Mouse (Mus musculus) kidney, postnatal 0 days (tissue): ENCODE data around the gene Lrrc20. TPM values are rescaled to one million over a fixed set of nuclear protein-coding genes. Genes with fewer than 3 reads are reported as not detected.
A peak's percentile ranks its signal among the peaks of the same experiment; 100 is the strongest.

Source experiments
- ATAC-seq: fragments of 200-750 bp; cut with Nextera tagmentation; replicated peaks from 2 replicates; pipeline ENCODE4 v1.8.0; 2017; ENCODE audit warnings: low read depth, moderate number of reproducible peaks, moderate TSS enrichment, moderate library complexity; ENCODE audit not compliant: low FRiP score
- DNase-seq: peaks from one replicate; pipeline ENCODE4 v3.0.0-alpha.2; 2016; ENCODE audit warnings: low spot score
- H3K27ac ChIP-seq: fragments of 300-500 bp; sonication (generic); 2 replicates; pipeline ENCODE4 v1.5.1; 2014; ENCODE audit warnings: mild to moderate bottlenecking
- H3K27me3 ChIP-seq: fragments of 300-500 bp; sonication (generic); 2 replicates; pipeline ENCODE4 v1.6.1; 2014; ENCODE audit warnings: low read length, mixed read lengths; ENCODE audit not compliant: insufficient read depth
- H3K36me3 ChIP-seq: fragments of 300-500 bp; sonication (generic); 2 replicates; pipeline ENCODE4 v1.6.1; 2014; ENCODE audit warnings: low read length, mixed read lengths; ENCODE audit not compliant: insufficient read depth
- H3K4me1 ChIP-seq: fragments of 300-500 bp; sonication (generic); replicated peaks from 2 replicates; pipeline ENCODE4 v1.6.1; 2014; ENCODE audit warnings: antibody characterized with exemption, low read length, mixed read lengths; ENCODE audit not compliant: insufficient read depth
- H3K4me2 ChIP-seq: fragments of 300-500 bp; sonication (generic); 2 replicates; pipeline ENCODE4 v1.6.1; 2014; ENCODE audit warnings: mild to moderate bottlenecking, low read length, moderate library complexity, mixed read lengths
- H3K4me3 ChIP-seq: fragments of 300-500 bp; sonication (generic); replicated peaks from 2 replicates; pipeline ENCODE4 v1.5.1; 2014; ENCODE audit warnings: low read depth, low read length
- H3K9ac ChIP-seq: fragments of 300-500 bp; sonication (generic); 2 replicates; pipeline ENCODE4 v1.6.1; 2014; ENCODE audit warnings: low read depth, low read length
- H3K9me3 ChIP-seq: fragments of 300-500 bp; sonication (generic); replicated peaks from 2 replicates; pipeline ENCODE4 v1.6.1; 2016; ENCODE audit warnings: low read length, inconsistent platforms, mixed read lengths
- CTCF ChIP-seq: IDR thresholded peaks from 2 replicates; pipeline ENCODE4 v1.5.1; 2016; ENCODE audit warnings: antibody characterized with exemption, low read depth, mild to moderate bottlenecking, moderate library complexity
- WGBS: fragments of 180-500 bp; shearing (Covaris S2); extraction: QIAGEN DNeasy Blood & Tissue Kit; methylation state at CpG from one replicate; pipeline ENCODE4 v1.1.7; 2014; 5-methylcytosine and 5-hydroxymethylcytosine counted together
- polyA plus RNA-seq: library from polyadenylated mRNA; unstranded; fragments of >200 nt; fragmentation: Nextera tagmentation; extraction: Ambion mirVana; gene quantifications from 2 replicates; pipeline ENCODE4 v1.2.1, GENCODE M21; 2015

Gene Lrrc20
- polyA plus RNA-seq, 1 experiment from 2014 or later = 5.7 TPM

- H3K4me1 ChIP-seq = no peaks in the 10 kb centered on the region
Measured at GRCm38 (mm10) chr10:61564408-61564807, 88.8 kb downstream of the Lrrc20 start.

GRCm38 (mm10) chr10:61570181-61570580 is 94.6 kb downstream of the Lrrc20 start:
- Histone ChIP-seq H3K4me3 (no peak overlapping the region), H3K9me3 (no peaks in the 10 kb centered on the region), H3K9ac (no peak overlapping the region), H3K36me3 (no peaks in the 10 kb centered on the region), H3K4me1 (no peaks in the 10 kb centered on the region), H3K4me2 (no peak overlapping the region), H3K27me3 (no peaks in the 10 kb centered on the region), H3K27ac (no peak overlapping the region)
- ATAC-seq (no peak), DNase-seq (no peak)
- no peak for TF ChIP-seq CTCF
- 49% methylated on average over 10 of the region's 10 CpGs for WGBS

More at GRCm38 (mm10) chr10:61564408-61564807, 88.8 kb downstream of the Lrrc20 start:
- ATAC-seq (no peak), DNase-seq (no peak)
- no peaks in the 10 kb centered on the region for H3K27me3 ChIP-seq
- H3K36me3 ChIP-seq = no peaks in the 10 kb centered on the region
- TF ChIP-seq CTCF = no peak
- H3K4me2 ChIP-seq = no peak overlapping the region
- no peak overlapping the region for H3K27ac ChIP-seq
- no peak overlapping the region for H3K9ac ChIP-seq
- no peak overlapping the region for H3K4me3 ChIP-seq
- 82% methylated on average over 4 of the region's 4 CpGs for WGBS
- H3K9me3 ChIP-seq = no peaks in the 10 kb centered on the region

DNA sequence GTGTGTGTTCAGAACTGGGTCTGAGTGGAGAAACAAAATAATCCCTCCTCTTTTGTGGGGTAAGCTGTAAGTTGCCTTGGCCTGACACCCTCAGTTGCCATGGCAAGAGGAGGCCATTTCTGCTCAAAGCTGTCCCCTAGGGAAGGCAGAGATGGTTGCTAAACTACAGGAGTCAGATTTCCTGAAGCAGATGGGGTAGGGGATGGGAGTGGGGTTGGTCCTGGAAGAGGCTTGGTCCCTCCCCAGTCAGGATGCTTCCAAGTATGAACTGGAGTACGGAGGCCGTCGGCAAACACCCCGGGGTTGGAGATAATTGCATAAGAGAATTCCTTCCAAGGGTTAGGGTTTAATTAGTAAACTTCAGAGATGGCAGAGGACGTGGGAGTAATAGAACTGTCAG is 96.5 kb downstream of the Lrrc20 start:
- Histone ChIP-seq H3K9me3 (no peaks in the 10 kb centered on the region), H3K36me3 (no peaks in the 10 kb centered on the region), H3K27ac (no peak overlapping the region), H3K4me2 (no peak overlapping the region), H3K4me3 (no peak overlapping the region), H3K9ac (no peak overlapping the region), H3K27me3 (no peaks in the 10 kb centered on the region), H3K4me1 (no peaks in the 10 kb centered on the region)
- no peak for TF ChIP-seq CTCF
- WGBS = 31% methylated on average over 5 of the region's 5 CpGs
- no peak for ATAC-seq
- DNase-seq = peak; percentile 15

DNA sequence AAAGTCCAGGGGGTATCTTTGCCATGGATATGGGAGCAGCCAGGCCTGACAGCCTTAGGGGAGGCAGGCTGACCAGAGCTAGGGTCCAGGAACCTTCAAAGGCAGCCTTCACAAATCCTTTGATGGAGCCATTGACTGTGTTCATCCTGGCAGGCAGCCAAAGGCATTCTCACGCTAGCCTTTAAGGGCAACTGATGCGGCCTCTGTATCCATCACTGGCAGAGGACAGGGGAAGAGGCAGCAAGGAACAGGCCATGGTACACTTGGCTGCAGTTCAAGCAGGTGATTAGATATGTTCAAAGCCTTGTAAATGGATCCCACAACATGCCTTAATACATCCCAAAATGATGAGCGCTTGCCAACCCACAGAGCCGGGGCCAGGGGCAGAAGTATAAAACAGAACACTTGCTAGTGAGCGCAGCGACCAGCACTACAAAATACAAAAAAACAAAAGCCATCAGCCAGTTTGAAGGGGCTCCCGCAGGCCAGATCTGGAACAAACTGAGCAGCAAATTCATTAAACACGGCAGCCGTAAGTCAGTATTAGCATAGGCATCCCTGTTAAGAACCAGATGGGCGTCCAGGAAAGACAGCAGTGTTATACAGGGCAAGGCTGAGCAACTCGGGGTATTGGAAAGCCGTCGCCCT is 100.6 kb downstream of the Lrrc20 start:
- Histone ChIP-seq H3K27ac (no peak overlapping the region), H3K4me1 (no peaks in the 10 kb centered on the region), H3K9me3 (no peaks in the 10 kb centered on the region), H3K4me2 (no peak overlapping the region), H3K36me3 (no peaks in the 10 kb centered on the region), H3K9ac (no peak overlapping the region), H3K4me3 (no peak overlapping the region), H3K27me3 (no peaks in the 10 kb centered on the region)
- no peak for TF ChIP-seq CTCF
- no peak for ATAC-seq
- 67% methylated on average over 13 of the region's 13 CpGs for WGBS
- no peak for DNase-seq

DNA sequence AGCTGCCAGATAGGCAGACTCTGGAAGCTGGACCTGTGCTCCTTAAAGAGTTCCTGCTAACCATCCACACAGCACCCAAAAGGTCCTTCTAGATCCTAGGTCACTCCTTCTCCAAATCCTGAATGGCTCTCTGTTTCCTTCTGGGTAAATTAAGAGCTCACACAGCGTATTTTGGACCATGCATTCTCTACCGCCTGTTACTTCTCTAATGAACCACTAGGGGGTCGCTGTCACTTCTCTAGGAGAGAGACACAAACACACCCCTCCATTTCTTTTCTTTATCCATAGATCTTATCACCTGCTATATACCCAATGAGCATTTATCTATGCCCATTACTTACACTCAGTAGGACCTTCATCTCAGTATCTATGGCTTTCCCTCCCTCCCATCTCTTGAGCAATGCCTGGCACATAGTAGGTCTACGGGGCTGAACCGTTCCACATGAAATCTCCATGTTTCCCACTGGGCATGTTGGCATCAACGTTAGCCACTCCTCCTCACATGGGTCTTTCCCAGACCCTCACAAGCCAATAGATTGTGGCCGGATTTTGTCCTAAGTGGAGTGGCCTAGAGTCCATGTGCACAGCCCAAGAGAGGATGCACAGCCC is 111.7 kb downstream of the Lrrc20 start:
- Histone ChIP-seq H3K27me3 (no peaks in the 10 kb centered on the region), H3K36me3 (no peaks in the 10 kb centered on the region), H3K9ac (no peak overlapping the region), H3K9me3 (no peaks in the 10 kb centered on the region), H3K4me1 (no peaks in the 10 kb centered on the region), H3K4me2 (no peak overlapping the region), H3K27ac (no peak overlapping the region), H3K4me3 (no peak overlapping the region)
- DNase-seq (no peak), ATAC-seq (no peak)
- 83% methylated on average over 7 of the region's 7 CpGs for WGBS
- TF ChIP-seq CTCF = peak; percentile 25; the same call in 1 of the 2 replicates

DNA sequence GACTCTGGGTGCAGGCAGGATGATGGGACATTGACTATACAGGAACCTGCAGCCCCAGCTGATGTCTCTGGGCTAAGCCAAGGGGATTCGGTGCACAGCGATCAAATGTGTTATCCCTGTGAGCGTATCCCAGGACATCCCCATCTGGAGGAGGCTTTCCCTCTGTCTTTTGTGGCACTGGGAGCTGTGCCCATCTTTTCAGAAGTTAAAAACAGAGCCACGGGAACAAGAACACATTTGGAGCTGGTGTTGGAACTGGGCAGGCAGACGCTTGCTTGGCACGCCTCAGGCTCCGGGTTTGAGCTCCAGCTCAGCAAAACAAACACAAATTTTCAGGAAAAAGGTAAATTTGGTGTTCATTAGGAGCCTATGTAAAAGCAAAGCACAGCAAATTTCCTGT is 122.4 kb downstream of the Lrrc20 start:
- H3K27ac ChIP-seq = no peak overlapping the region
- no peak for TF ChIP-seq CTCF
- no peak overlapping the region for H3K9ac ChIP-seq
- 78% methylated on average over 7 of the region's 7 CpGs for WGBS
- H3K9me3 ChIP-seq = no peaks in the 10 kb centered on the region
- H3K4me2 ChIP-seq = no peak overlapping the region
- no peaks in the 10 kb centered on the region for H3K36me3 ChIP-seq
- no peak overlapping the region for H3K4me3 ChIP-seq
- no peak for DNase-seq
- H3K27me3 ChIP-seq = peaks cover 6% of the 10 kb centered on the region
- 0 out of 2 replicates have a peak, but pooled peaks cover 3% of the 10 kb centered on the region for H3K4me1 ChIP-seq
- no peak for ATAC-seq
